Mouse (Mus musculus) stomach, embryonic 14.5 days (tissue): ENCODE data around the gene Spint3. TPM values are rescaled to one million over a fixed set of nuclear protein-coding genes. Genes with fewer than 3 reads are reported as not detected.
"Not testable (repeated sequence)": the region's sequence is repeated elsewhere in the genome, so short reads cannot be mapped to it uniquely, and the experiment has no call there.

Source experiments
- ATAC-seq: fragments of 200-750 bp; cut with Nextera tagmentation; 2 replicates; pipeline ENCODE4 v1.8.0; 2017; ENCODE audit warnings: low read depth, moderate TSS enrichment; ENCODE audit not compliant: insufficient number of reproducible peaks, insufficient read depth, low FRiP score
- H3K27ac ChIP-seq: fragments of 300-500 bp; sonication (generic); 2 replicates; pipeline ENCODE4 v1.5.1; 2014; ENCODE audit warnings: mild to moderate bottlenecking, low read length, moderate library complexity, mixed read lengths
- H3K27me3 ChIP-seq: fragments of 300-500 bp; sonication (generic); 2 replicates; pipeline ENCODE4 v1.6.1; 2014; ENCODE audit warnings: low read length, control low read depth, mixed read lengths; ENCODE audit not compliant: control insufficient read depth, insufficient read depth
- H3K36me3 ChIP-seq: fragments of 300-500 bp; sonication (generic); 2 replicates; pipeline ENCODE4 v1.6.1; 2014; ENCODE audit warnings: mild to moderate bottlenecking, control low read depth, low read length, moderate library complexity, mixed read lengths; ENCODE audit not compliant: control insufficient read depth, insufficient read depth
- H3K4me1 ChIP-seq: fragments of 300-500 bp; sonication (generic); 2 replicates; pipeline ENCODE4 v1.6.1; 2014; ENCODE audit warnings: low read length, control low read depth, mixed read lengths; ENCODE audit not compliant: control insufficient read depth, insufficient read depth
- H3K4me2 ChIP-seq: fragments of 300-500 bp; sonication (generic); replicated peaks from 2 replicates; pipeline ENCODE4 v1.6.1; 2014; ENCODE audit warnings: low read depth, low read length, control low read depth
- H3K4me3 ChIP-seq: fragments of 300-500 bp; sonication (generic); 2 replicates; pipeline ENCODE4 v1.5.1; 2014; ENCODE audit warnings: low read depth, low read length, control low read depth
- H3K9ac ChIP-seq: fragments of 300-500 bp; sonication (generic); replicated peaks from 2 replicates; pipeline ENCODE4 v1.6.1; 2014; ENCODE audit warnings: low read depth, mild to moderate bottlenecking, control low read depth, low read length, moderate library complexity, mixed read lengths
- H3K9me3 ChIP-seq: fragments of 300-500 bp; sonication (generic); 2 replicates; pipeline ENCODE4 v1.6.1; 2016; ENCODE audit warnings: low read depth, low read length, control low read depth; ENCODE audit not compliant: control insufficient read depth
- WGBS: fragments of 180-500 bp; shearing (Covaris S2); extraction: QIAGEN DNeasy Blood & Tissue Kit; methylation state at CpG from one replicate; pipeline ENCODE4 v1.1.7; 2014; 5-methylcytosine and 5-hydroxymethylcytosine counted together
- polyA plus RNA-seq: library from polyadenylated mRNA; unstranded; fragments of >200 nt; fragmentation: Nextera tagmentation; extraction: Ambion mirVana; gene quantifications from 2 replicates; pipeline ENCODE4 v1.2.1, GENCODE M21; 2014

Gene Spint3
- polyA plus RNA-seq, 1 experiment from 2014 or later = not detected

- ATAC-seq = no peak
Measured at GRCm38 (mm10) chr2:164593494-164593893, 20.2 kb upstream of the Spint3 start, which contains the start of gene Eppin. TSS of gene Eppin (minus strand) at chr2:164593594.

GRCm38 (mm10) chr2:164592014-164592413, 18.8 kb upstream of the Spint3 start:
- no peaks in the 10 kb centered on the region for H3K27me3 ChIP-seq
- peak; percentile 63; the same call in 1 of the 2 replicates for ATAC-seq
- H3K36me3 ChIP-seq = no peaks in the 10 kb centered on the region
- WGBS = 7% methylated on average over 4 of the region's 4 CpGs
- no peak overlapping the region for H3K4me3 ChIP-seq
- H3K4me1 ChIP-seq = no peaks in the 10 kb centered on the region
- no peaks in the 10 kb centered on the region for H3K9me3 ChIP-seq
- no peak overlapping the region for H3K4me2 ChIP-seq
- H3K27ac ChIP-seq = no peak overlapping the region
- H3K9ac ChIP-seq = no peak overlapping the region

More at GRCm38 (mm10) chr2:164593494-164593893, 20.2 kb upstream of the Spint3 start, which contains the start of gene Eppin:
- Histone ChIP-seq H3K36me3 (no peaks in the 10 kb centered on the region), H3K4me3 (no peak within 1 kb of the TSS), H3K27me3 (no peaks in the 10 kb centered on the region), H3K4me2 (no peak within 1 kb of the TSS), H3K9ac (no peak within 1 kb of the TSS), H3K4me1 (no peaks in the 10 kb centered on the region), H3K27ac (no peak within 1 kb of the TSS), H3K9me3 (no peaks in the 10 kb centered on the region)
- WGBS = 85% methylated on average over 4 of the region's 4 CpGs

- ATAC-seq, H3K4me3 ChIP-seq, H3K36me3 ChIP-seq, H3K4me1 ChIP-seq, H3K4me2 ChIP-seq, H3K27me3 ChIP-seq, H3K9me3 ChIP-seq, H3K9ac ChIP-seq: not testable (repeated sequence)
- peak within 1 kb of the TSS; percentile 18; the same call in 1 of the 2 replicates for H3K27ac ChIP-seq
- 42% methylated on average over 13 of the region's 13 CpGs for WGBS
Measured at GRCm38 (mm10) chr2:164585025-164585725, 11.9 kb upstream of the Spint3 start, which contains the start of gene Wfdc6a. TSS of gene Wfdc6a (minus strand) at chr2:164585447.

DNA sequence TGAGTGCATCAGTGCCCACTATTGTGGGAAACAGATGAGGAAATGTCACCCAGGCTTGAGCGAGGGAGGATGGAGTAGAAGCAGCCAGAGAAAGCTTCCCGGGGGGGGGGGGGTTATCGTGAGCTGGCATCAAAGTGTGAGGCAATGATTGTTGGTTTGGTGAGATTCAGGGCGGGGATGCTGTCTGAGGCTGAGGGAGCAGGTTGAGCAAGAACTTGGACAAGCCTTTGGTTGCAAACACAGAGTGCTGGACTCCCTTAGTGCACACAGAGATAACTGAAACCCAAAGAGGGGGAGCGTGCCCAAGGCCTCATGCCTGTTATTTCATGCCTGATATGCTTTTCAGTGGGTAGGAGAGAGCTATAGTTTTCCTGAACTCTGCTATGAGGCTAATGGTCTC, 5.8 kb downstream of the Spint3 start:
- Histone ChIP-seq H3K27ac (no peak overlapping the region), H3K27me3 (no peaks in the 10 kb centered on the region), H3K4me3 (no peak overlapping the region), H3K4me1 (0 out of 2 replicates have a peak, but pooled peaks cover 8% of the 10 kb centered on the region), H3K9ac (no peak overlapping the region), H3K9me3 (no peaks in the 10 kb centered on the region), H3K36me3 (no peaks in the 10 kb centered on the region), H3K4me2 (no peak overlapping the region)
- ATAC-seq = no peak
- 79% methylated on average over 5 of the region's 5 CpGs for WGBS

GRCm38 (mm10) chr2:164566997-164567396, 6.3 kb downstream of the Spint3 start:
- 86% methylated on average over 2 of the region's 2 CpGs for WGBS
- ATAC-seq = no peak

DNA sequence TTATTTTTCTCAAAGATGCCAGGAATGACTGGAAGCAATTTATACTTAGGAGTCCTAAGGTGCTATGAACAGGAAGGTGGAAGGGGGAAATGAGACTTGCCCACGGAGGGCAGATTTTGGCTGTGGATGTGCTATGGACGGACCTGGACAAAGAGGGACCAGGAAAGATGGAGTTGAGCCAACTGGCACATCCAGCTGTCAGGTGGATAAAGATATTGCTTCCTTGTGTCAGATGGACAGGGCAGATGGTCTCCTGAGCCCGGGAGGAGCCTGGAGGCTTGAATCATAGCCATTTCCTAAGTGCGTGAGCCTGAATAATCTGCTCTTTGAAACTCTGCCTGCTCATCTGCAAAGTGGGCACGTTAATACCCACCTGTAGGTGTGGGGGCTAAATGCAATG, 8.9 kb downstream of the Spint3 start:
- WGBS = 75% methylated on average over 5 of the region's 5 CpGs
- H3K4me3 ChIP-seq = no peak overlapping the region
- 0 out of 2 replicates have a peak overlapping the region, but pooled peaks have one; percentile 63 for H3K9ac ChIP-seq

More at GRCm38 (mm10) chr2:164566997-164567396, 6.3 kb downstream of the Spint3 start:
- Histone ChIP-seq H3K4me2 (no peak overlapping the region), H3K27me3 (no peaks in the 10 kb centered on the region), H3K4me3 (no peak overlapping the region), H3K4me1 (0 out of 2 replicates have a peak, but pooled peaks cover 8% of the 10 kb centered on the region), H3K36me3 (no peaks in the 10 kb centered on the region), H3K9ac (no peak overlapping the region), H3K9me3 (no peaks in the 10 kb centered on the region), H3K27ac (no peak overlapping the region)

DNA sequence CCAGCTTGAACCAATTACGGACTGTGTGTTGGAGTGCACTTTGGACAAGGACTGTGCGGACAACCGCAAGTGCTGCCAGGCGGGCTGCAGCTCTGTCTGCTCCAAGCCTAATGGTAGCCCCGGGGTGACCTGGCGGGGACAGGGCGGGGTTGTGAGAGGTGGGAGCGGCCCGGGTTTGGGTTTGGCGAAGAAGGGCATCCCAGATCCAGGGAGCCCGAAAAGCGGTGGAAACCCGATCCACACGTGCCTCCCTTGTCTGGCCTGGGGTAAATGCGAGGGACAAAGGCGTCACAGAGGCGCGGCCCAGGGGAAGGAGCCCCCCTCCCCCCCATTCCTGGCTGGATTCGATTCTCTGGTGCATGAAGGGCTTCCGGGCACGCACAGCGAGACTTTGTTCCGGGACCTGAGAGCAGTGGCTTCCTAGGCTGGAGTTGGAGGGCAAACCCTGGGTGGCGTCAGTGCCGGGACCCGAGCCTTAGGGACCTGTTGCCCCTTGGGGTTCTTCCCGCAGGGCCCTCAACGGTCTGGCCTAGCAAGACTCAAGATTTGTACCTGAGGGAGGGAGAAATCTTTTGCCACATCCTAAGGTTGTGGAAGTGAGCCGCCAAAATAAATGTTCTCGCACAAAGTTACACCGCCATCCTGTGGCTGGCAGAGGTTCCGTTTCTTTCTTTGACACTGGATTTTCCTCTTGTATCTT, 9.8 kb downstream of the Spint3 start:
- ATAC-seq = peak; percentile 43; the same call in 1 of the 2 replicates
- H3K4me1 ChIP-seq = 0 out of 2 replicates have a peak, but pooled peaks cover 8% of the 10 kb centered on the region
- H3K36me3 ChIP-seq = no peaks in the 10 kb centered on the region
- H3K4me3 ChIP-seq = peak overlapping the region; percentile 34
- no peaks in the 10 kb centered on the region for H3K9me3 ChIP-seq
- H3K27me3 ChIP-seq = no peaks in the 10 kb centered on the region
- peak overlapping the region; percentile 12; the same call in 1 of the 2 replicates for H3K27ac ChIP-seq
- peak overlapping the region; percentile 66 for H3K4me2 ChIP-seq
- under 1% methylated on average over 32 of the region's 32 CpGs for WGBS
- H3K9ac ChIP-seq = peak overlapping the region; percentile 63

More for the DNA sequence above, 8.9 kb downstream of the Spint3 start:
- ATAC-seq = no peak
- H3K9me3 ChIP-seq = no peaks in the 10 kb centered on the region
- H3K4me1 ChIP-seq = 0 out of 2 replicates have a peak, but pooled peaks cover 8% of the 10 kb centered on the region
- peak overlapping the region; percentile 66 for H3K4me2 ChIP-seq
- no peak overlapping the region for H3K27ac ChIP-seq
- H3K36me3 ChIP-seq = no peaks in the 10 kb centered on the region
- no peaks in the 10 kb centered on the region for H3K27me3 ChIP-seq

GRCm38 (mm10) chr2:164562391-164563188, 10.7 kb downstream of the Spint3 start, which contains the start of gene Wfdc2:
TSS of gene Wfdc2 (plus strand) at chr2:164562413.
- ATAC-seq = no peak
- H3K9ac ChIP-seq = peak within 1 kb of the TSS; percentile 63
- WGBS = 6% methylated on average over 24 of the region's 24 CpGs
- H3K27ac ChIP-seq = peak within 1 kb of the TSS; percentile 12; the same call in 1 of the 2 replicates
- H3K36me3 ChIP-seq = no peaks in the 10 kb centered on the region
- no peaks in the 10 kb centered on the region for H3K9me3 ChIP-seq
- H3K4me2 ChIP-seq = peak within 1 kb of the TSS; percentile 66
- 0 out of 2 replicates have a peak, but pooled peaks cover 8% of the 10 kb centered on the region for H3K4me1 ChIP-seq
- H3K27me3 ChIP-seq = no peaks in the 10 kb centered on the region
- peak within 1 kb of the TSS; percentile 34 for H3K4me3 ChIP-seq
